Mouse (Mus musculus): ENCODE measurements around the gene Opa3.
A peak's percentile ranks its signal among the peaks of the same experiment; 100 is the strongest.

Opa3 gene

GRCm38 (mm10) chr7:19227883-19228792, at the start of gene Opa3:
TSS of gene Opa3 (plus strand) at chr7:19228334.
- DNase-seq (ENCODE audit: low spot score): peak; percentile 97

- peak; percentile 73 for DNase-seq (ENCODE audit: low spot score)
Observed at GRCm38 (mm10) chr7:19178443-19179092, 49.6 kb upstream of the Opa3 start.

DNA sequence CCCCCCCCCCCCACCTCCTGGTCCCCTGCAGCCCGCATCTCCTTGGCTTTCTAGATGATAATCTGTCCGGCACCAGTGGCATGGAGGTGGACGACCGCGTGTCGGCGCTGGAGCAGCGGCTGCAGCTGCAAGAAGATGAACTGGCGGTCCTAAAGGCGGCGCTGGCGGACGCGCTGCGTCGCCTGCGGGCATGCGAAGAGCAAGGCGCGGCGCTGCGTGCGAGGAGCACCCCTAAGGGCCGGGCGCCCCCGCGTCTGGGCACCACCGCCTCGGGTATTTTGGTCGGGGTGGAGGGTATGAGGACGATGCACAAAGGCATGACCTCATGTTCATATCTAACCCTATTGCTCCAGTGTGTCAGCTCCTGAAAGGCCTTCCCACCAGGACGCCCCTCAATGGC, 49.0 kb upstream of the Opa3 start:
- peak; percentile 73 for DNase-seq (ENCODE audit: low spot score)

- no peak for DNase-seq (ENCODE audit: low spot score)
Observed at GRCm38 (mm10) chr7:19179936-19180335, 48.2 kb upstream of the Opa3 start.

- peak; percentile 58 for DNase-seq (ENCODE audit: low spot score)
Observed at GRCm38 (mm10) chr7:19180862-19181429, 47.2 kb upstream of the Opa3 start.

- DNase-seq (ENCODE audit: low spot score): no peak
Observed at GRCm38 (mm10) chr7:19184250-19184649, 43.9 kb upstream of the Opa3 start.

DNA sequence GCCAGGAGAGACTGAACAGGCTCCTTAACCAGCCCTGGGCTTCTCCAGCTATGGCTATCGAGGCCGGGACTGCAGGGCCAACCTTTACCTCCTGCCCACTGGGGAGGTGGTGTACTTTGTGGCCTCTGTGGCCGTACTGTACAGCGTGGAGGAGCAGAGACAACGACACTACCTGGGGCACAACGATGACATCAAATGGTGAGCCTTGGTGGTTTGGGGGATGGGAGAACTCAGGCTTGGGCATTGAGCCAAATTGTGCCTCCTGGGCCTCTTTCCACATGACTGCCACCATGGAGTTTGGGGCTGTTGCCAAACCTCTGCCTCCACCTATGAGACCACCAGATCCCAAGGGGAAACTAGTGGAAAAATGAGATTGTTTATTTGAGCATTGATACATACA, 43.4 kb upstream of the Opa3 start:
- no peak for DNase-seq (ENCODE audit: low spot score)

DNA sequence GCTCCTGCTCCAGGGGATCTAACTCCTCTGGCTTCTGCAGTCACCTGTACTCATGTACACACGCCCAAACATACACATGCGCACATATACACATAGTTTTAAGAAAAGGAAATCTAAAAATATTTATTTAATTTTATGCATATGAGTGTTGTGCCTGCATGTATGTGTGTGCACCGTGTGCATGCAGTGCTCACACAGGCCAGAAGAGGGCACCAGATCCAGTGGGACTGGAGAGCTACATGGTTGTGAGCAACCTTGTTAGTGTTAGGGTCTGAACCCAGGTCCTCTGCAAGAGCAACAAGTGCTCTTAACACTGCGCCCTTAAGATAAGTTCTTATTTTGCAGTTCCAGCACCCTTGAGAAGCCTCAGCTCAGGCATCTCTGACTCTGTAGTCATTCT, 33.5 kb upstream of the Opa3 start:
- no peak for DNase-seq (ENCODE audit: low spot score)

DNA sequence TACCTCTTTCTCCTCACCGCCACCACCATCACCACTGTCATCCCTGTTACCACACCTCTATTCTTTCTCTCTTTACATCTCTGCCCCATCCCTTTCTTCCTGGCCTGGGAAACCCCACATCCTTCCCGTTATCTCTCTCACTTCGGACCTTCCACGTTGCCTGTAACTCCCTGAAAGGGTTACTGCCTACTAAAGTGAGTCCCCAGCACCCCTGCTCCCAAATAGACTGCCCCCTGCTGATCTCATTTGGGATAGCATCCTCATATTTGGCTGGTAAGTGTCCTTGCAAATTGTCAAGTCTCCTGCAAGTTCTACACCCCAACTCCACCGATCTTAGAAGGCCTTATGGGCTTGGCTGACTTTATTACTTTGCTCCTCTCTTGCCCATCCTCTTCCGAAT, 31.5 kb upstream of the Opa3 start:
- no peak for DNase-seq (ENCODE audit: low spot score)

DNA sequence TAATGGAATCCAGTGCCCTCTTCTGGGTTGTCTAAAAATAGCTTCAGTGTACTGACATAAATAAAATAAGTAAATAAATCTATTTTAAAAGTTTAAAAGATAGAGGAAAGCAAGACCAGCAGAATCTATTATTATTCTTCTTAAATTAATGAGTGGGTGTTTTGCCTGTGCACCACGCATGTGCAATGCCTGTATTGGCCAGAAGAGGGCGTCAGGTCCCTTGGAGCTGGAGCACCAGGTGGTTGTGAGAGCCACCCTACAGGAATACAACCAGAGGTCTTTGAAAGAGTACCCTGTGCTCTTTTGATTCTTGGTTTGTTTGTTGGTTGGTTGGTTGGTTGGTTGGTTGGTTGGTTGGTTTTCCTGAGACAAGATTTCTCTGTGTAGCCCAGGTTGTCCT, 30.1 kb upstream of the Opa3 start:
- no peak for DNase-seq (ENCODE audit: low spot score)

DNA sequence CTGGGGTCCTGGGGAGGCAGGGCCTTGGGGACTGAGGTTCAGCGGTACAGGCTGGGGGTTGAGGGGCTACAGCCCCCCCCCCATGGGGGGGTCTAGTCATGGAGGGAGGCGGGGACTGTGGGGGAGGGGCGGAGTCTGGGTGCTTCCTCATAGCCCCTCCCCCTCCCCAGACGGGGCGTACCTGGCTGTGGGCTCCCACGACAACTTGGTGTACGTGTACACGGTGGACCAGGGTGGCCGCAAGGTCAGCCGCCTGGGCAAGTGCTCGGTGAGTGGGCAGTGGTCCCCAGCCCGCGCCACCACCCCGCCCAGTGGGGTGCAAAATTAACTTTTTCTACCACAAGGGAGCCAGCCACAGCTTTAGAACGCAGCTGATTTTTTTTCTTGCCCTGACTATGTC, 26.5 kb upstream of the Opa3 start:
- DNase-seq (ENCODE audit: low spot score): no peak

GRCm38 (mm10) chr7:19202065-19202850, 25.9 kb upstream of the Opa3 start:
- no peak for DNase-seq (ENCODE audit: low spot score)

DNA sequence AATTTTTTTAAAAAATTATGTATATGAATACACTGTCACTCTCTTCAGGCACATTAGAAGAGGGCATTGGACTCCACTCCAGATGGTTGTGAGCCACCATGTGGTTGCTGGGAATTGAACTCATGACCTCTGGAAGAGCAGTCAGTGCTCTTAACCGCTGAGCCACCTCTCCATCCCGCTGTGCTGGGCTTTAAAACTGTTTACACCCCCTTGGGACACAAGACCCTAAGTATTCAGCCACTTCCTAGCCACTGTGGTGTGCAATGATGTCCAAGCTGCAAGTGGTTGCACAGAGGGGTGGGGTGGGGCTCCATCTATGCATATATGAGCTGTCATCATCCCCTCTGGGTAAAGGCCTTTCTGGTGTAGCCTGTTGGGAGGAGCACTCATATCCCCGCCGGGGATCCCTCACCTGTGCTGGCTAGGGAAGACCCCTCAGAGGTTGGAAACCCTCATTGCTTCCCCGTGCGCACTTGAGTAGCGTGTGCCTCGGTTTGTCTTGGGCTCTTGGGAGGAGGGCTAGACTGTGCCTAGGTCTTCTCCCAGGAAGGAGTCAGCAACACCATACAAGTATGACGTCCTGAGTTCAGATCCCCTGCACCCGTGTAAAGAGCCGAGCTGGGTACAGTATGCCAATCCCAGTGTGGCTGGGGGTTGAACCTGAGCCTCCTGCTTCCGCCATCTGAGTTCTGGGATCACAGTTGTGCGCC, 19.8 kb upstream of the Opa3 start:
- DNase-seq (ENCODE audit: low spot score): no peak

GRCm38 (mm10) chr7:19208944-19209472, 19.1 kb upstream of the Opa3 start:
- DNase-seq (ENCODE audit: low spot score): no peak

- no peak for DNase-seq (ENCODE audit: low spot score)
Observed at GRCm38 (mm10) chr7:19209494-19209893, 18.6 kb upstream of the Opa3 start.

- DNase-seq (ENCODE audit: low spot score): no peak
Observed at GRCm38 (mm10) chr7:19210010-19210409, 18.1 kb upstream of the Opa3 start.

- DNase-seq (ENCODE audit: low spot score): no peak
Observed at GRCm38 (mm10) chr7:19211041-19211675, 17.0 kb upstream of the Opa3 start.

DNA sequence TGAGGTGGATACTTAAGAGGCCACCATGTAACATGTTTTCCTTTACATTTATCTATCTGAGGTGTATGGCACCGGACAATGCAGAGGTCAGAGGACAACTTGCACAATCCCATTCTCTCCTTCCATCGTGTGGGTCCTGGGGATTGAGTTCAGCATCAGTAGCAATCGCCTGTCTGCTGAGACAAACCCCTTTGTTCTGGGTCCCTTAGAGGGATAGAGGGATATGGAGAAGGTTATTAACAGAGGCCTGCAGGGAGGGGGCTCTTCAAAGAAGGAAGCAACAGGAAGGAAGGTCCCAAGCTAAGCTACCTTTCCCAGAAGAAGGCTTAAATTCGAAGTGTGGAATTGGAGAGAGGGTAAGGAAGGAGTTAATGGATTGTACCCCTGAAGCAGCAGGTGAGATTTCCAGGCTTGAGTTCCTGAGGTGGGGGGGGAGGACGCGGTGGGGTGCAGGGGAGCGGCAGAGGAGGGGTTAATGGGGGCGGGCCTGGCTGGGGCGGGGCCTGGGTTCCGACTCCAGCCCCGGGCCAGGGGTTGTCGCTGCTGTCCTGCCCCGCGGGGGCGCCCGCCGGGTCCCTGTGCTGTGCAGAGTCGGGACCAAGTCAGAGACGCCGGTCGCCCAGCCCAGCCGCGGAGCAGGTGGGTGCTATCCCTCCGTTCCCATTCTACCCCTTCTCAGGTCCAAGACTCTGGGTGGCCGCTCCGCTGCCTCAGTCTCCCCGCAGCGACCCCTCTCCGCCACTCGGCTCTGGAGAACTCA, 16.0 kb upstream of the Opa3 start, which contains the start of gene Gpr4:
TSS of gene Gpr4 (plus strand) at position 543 of the 760 bp plus-strand sequence.
- DNase-seq (ENCODE audit: low spot score): peak; percentile 43

GRCm38 (mm10) chr7:19213385-19213784, 14.7 kb upstream of the Opa3 start:
- no peak for DNase-seq (ENCODE audit: low spot score)

- DNase-seq (ENCODE audit: low spot score): no peak
Observed at GRCm38 (mm10) chr7:19214369-19214768, 13.8 kb upstream of the Opa3 start.

Measured in ovary, postnatal 36 days (tissue).